Mouse (Mus musculus): ENCODE results near the gene Tspan3.

Tspan3 gene

DNA sequence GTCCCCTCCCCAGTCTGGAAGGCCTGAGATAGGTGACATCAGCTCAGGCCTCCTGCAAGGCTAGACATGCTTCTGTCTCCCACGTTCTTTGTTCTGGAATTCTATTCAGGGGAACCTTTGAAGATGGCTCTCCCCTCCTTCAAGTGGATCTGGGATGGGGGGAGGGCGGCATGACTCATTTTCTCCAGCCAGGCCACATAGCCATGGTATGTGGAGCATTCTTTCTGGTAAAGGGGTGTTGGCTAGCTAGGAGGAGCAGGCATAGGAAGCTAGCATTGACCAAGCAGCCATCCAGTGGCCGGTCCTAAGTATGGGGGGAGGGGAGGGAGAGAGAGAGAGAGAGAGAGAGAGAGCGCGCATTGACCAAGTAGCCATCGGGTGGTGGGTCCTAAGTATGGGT is 57.8 kb downstream of the Tspan3 start:
- no peak for DNase-seq

DNA sequence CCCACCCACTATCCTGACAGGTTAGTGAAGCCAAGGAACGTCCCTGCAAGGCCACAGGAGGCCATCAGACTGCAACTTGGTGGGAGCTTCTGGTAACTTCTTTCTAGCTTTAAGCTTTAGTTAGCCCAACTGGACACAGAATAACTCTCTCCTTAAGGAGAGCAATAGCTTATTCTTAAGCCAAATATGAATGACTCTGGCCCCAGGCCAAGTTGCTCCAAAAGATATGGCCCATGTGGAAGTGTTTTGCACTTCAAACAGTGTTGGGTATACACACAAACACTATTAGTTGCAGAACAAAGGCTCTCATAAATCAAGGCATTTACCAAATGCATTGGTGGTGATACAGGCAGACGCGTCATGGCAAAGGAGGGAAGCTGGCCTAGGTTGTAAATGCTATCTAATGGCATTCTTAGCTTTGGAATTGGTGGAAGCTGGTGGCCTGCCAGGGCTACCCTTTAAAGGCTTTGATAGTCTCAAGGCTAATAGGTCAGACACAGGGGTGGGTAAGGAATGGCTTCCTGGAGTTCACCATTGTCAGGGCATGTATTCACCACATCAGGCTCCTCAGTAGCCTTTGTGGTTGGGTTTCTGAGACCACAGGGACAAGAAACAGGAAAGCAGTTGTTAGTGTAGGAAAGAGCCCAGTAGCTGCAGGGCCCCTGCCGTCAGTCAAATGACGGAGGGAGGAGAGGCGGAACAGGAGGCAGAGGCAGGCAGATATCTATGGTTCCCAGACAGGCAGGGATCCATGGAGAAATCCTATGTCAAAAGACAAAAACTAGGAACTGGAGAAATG is 58.8 kb downstream of the Tspan3 start:
- no peak for DNase-seq

DNA sequence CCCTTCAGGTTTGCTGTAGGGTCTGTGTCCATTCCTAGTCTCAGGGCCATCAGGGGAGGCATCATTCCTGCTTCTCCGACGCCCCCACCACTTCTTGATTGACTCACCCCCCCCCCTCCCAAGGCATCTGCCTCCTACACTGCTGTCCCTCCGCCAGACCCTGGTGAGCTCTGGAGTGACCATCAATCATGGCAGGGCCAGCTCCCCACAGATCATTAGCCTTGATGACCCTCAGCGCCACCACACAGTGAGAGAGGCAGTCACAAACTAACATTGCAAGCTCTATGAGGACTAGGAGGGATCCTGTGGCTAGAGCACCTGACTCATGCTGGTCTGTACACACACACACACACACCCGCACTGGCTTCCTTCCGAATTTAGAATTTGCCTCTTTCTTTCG is 60.4 kb downstream of the Tspan3 start:
- DNase-seq: no peak

DNA sequence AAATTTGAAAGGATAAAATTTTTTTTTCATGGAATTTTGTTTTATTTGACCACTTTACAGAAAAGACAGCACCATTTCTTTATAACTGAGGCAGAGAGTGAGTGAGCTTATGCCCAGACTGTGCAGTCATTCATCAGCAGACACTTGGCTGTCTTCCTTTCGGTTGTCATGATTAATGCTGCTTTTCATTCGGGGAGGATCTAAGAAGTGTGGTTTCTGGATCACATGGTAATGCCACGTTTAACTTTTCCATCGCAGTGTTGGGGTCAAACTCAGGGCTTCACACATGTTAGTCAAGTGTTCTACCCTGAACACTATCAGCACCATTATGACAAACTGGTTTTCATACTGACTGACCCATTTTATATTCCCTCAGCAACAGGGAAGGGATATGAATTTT is 64.3 kb downstream of the Tspan3 start:
- DNase-seq: no peak

DNA sequence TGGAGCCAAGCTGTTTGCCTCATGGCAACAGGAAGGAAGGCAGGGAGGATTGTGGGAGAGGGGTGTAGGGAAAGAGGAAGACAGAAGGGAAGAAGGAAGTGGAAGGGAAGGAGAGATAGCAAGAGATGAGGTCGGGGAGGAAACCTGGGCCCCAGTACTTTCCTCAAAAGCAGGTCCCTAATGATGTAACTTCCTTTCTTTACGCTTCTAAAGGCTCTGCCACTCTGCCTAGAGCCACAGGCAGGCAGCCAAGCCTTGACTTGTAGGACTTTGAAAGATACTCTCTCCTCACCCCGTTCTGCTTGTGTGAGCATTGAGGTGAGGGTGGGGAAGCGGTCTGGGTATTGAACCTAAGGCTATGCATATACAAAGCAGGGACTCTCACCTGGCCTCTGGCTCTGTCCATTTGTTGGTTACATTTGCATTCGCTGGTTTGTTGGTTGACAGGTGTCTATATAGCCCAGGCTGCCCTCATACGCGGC is 65.2 kb downstream of the Tspan3 start:
- DNase-seq: no peak

DNA sequence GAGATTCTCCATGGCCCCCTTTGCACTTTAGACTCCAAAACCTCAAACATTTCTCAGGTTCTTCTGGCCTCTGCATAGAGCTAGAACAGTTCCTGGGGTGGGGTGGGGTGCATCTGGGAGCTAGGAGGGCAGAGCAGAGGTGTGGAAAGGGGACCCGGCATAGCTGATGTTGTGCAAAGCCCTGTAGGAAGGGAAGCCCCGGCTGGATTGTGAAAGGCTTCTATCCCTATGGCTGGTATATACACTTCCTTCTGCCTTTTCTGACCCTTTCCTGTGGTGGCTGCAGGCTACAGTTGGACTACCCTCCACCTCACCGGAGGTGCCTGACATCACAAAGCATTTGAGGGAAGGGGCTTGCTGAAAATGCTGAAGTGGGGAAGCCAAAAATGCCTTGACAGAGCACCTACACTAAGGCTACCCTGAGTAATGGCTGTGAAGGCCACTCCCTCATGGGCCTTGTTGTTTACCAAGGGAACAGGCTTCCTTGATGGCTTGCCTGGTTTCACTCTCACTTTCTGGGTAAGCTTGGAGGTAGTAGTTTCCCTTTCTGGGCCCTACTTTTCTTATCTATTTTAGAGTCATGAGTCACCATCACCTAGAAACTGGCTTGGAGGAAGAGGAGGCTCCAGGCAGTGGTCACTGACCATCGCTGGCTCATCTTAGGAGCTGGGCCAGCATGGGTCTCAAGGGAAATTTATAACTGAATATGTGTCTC is 67.5 kb downstream of the Tspan3 start:
- DNase-seq: no peak

DNA sequence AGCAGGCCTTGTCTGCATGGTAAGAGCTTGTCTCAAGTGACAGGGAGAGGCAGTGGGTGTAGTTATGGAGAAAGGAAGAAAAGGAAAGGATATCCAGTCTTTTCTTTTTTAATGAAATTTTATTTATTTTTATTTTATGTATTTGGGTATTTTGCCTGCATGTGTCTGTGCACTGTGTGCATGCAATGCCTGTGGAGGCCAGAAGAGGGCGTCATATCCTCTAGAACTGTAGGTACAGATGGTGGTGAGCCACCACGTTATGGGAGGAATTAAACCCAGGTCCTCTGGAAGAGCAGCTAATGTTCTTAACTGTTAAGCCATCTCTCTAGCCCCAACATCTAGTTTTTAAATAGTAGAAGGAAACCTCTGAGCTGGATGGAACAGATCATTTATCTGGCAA is 73.2 kb downstream of the Tspan3 start:
- DNase-seq: no peak

DNA sequence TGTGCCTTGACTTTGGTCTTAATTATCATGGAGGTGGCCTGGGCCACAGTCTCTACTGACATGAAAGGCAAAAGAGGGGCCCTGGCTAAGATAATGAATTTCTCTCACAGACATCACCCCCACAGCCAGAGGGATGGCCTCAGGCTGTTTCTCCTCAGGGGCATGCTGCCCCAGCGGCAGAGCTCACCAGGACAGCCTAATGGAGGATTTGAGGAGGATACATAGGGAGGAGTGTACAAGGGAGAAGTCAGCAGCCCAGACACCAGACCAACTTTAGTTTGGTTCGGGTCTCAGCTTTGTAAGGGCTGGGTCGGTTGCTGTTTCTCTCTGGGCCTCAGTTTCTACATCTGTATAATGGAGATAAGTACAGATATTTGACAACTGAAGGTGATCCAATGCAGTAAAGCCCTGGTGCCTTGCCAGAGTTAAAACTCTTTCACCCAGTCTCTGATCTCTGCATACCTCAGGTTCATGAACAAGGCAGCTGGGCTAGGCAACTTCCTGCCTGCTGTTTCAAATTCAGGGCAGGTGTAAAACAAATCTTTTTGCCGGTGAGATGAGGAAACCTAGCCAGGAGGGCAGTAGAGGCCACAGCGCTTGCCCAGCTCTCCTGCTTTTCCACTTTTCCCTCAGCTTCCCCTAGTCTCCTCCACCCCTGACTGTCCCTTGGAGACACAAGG is 74.6 kb downstream of the Tspan3 start:
- no peak for DNase-seq

DNA sequence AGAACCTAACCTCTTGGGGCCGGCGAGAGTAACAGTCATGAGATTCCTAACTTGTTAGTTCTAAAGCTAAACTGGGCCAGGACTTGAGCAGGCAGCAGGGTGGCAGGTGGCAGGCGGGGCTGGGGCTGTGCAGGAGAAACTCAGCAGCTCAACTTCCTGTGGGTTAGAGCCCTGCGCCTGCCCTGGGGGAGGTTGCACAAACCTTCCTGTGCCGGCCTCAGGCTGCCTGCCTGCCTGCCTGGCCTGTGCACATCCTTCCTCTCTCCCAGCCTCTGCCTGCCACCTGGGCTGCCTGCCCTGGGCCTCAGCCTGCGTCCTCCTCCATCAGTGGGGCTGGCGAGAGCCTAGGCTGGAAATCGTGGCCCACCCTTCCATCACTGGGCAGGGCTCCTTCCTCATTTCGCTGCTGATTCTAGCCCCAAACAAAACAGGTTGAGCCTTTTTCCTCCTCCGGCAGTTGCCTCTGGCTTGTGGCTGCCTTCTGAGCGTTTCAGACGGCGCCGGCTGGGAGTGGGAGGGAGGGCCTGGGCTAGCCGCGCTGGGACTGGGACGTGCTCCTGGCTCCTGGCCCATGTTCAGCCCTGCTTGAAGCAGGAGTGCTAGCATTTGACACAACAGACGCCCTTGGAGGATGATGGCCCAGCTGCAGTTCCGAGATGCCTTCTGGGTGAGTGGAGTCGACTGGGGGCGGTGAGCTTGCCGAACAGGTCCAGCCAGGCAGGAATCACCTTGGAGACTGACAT is 75.3 kb downstream of the Tspan3 start, which contains the start of gene Pstpip1:
Pstpip1 (plus strand) TSS at position 185 of the 743 bp plus-strand sequence.
- peak; percentile 58 to 73 for DNase-seq

DNA sequence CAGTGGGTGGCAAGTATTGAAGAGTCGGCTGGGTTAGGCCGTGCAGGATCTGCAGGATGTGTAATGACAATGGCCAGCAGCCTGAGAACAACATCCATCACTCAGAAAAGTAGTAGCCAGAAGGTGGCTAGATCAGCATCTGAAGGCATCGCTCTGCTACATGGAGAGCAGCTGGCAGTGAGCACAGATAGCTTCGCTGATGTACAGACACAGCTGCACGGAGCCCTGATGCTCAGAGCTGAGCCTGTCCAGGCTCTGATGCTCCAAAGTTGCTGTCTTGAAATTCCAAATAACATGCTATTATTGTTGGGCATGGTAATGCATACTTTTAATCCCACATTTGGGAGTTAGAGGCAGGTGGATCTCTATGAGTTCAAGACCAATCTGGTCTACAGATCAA is 78.8 kb downstream of the Tspan3 start:
- DNase-seq: no peak
